Mouse (Mus musculus) intestine, embryonic 14.5 days (tissue): Measurements from ENCODE around the gene Gigyf2. TPM values are rescaled to one million over a fixed set of nuclear protein-coding genes. Genes with fewer than 3 reads are reported as not detected.
"Not testable (repeated sequence)": the region's sequence is repeated elsewhere in the genome, so short reads cannot be mapped to it uniquely, and the experiment has no call there.

Source experiments
- ATAC-seq: fragments of 200-750 bp; cut with Nextera tagmentation; replicated peaks from 2 replicates; pipeline ENCODE4 v1.8.0; 2017; ENCODE audit warnings: low read depth, moderate number of reproducible peaks, moderate TSS enrichment, moderate library complexity; ENCODE audit not compliant: low FRiP score, low TSS enrichment
- DNase-seq: peaks from one replicate; pipeline ENCODE4 v3.0.0-alpha.2; 2018; ENCODE audit warnings: low spot score
- H3K27ac ChIP-seq: fragments of 300-500 bp; sonication (generic); 2 replicates; pipeline ENCODE4 v1.5.1; 2014; ENCODE audit warnings: low read depth, mild to moderate bottlenecking, control low read depth
- H3K27me3 ChIP-seq: fragments of 300-500 bp; sonication (generic); replicated peaks from 2 replicates; pipeline ENCODE4 v1.6.1; 2014; ENCODE audit warnings: low read length, control low read depth; ENCODE audit not compliant: control insufficient read depth, insufficient read depth
- H3K36me3 ChIP-seq: fragments of 300-500 bp; sonication (generic); 2 replicates; pipeline ENCODE4 v1.6.1; 2014; ENCODE audit warnings: low read length, control low read depth; ENCODE audit not compliant: control insufficient read depth, insufficient read depth
- H3K4me1 ChIP-seq: fragments of 300-500 bp; sonication (generic); replicated peaks from 2 replicates; pipeline ENCODE4 v1.6.1; 2014; ENCODE audit warnings: low read length, control low read depth, mixed read lengths; ENCODE audit not compliant: control insufficient read depth, insufficient read depth
- H3K4me2 ChIP-seq: fragments of 300-500 bp; sonication (generic); 2 replicates; pipeline ENCODE4 v1.6.1; 2014; ENCODE audit warnings: low read length
- H3K4me3 ChIP-seq: fragments of 300-500 bp; sonication (generic); 2 replicates; pipeline ENCODE4 v1.5.1; 2014; ENCODE audit warnings: low read depth, low read length, control low read depth, mixed read lengths
- H3K9ac ChIP-seq: fragments of 300-500 bp; sonication (generic); 2 replicates; pipeline ENCODE4 v1.6.1; 2014; ENCODE audit warnings: mild to moderate bottlenecking, low read length
- H3K9me3 ChIP-seq: fragments of 300-500 bp; sonication (generic); 2 replicates; pipeline ENCODE4 v1.6.1; 2016; ENCODE audit warnings: low read length, control low read depth; ENCODE audit not compliant: control insufficient read depth
- WGBS: fragments of 180-500 bp; shearing (Covaris S2); extraction: QIAGEN DNeasy Blood & Tissue Kit; methylation state at CpG from one replicate; pipeline ENCODE4 v1.1.7; 2014; 5-methylcytosine and 5-hydroxymethylcytosine counted together
- polyA plus RNA-seq: library from polyadenylated mRNA; unstranded; fragments of >200 nt; fragmentation: Nextera tagmentation; extraction: Ambion mirVana; gene quantifications from 2 replicates; pipeline ENCODE4 v1.2.1, GENCODE M21; 2014

Gigyf2 gene
- polyA plus RNA-seq, 1 experiment from 2014 or later: 45.2 TPM

DNA sequence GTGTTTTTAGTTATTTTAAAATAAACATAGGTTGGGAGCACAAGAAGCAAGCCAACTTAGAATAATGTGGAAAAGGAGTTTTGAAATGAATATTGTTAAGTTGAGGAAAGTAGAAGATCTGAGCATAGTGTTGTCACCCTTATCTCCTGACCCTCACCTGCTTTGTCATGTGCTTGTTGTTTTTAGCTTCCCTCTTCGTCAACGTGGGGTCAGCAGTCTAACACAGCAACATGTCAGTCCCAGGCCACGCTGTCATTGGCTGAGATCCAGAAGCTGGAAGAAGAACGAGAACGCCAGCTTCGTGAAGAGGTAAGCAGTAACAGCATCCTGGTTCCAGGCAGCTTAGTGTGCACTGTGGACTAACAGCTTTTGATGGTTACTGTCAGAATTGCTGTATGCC lies 109.8 kb downstream of the Gigyf2 start:
- Histone ChIP-seq H3K4me2 (no peak overlapping the region), H3K9ac (no peak overlapping the region), H3K4me3 (no peak overlapping the region), H3K36me3 (peaks cover 90% of the 10 kb centered on the region), H3K9me3 (no peaks in the 10 kb centered on the region), H3K4me1 (no peaks in the 10 kb centered on the region), H3K27ac (no peak overlapping the region), H3K27me3 (no peaks in the 10 kb centered on the region)
- WGBS: 85% methylated on average over 6 of the region's 6 CpGs
- DNase-seq (no peak), ATAC-seq (no peak)

- Histone ChIP-seq H3K4me1 (no peaks in the 10 kb centered on the region), H3K4me2 (no peak overlapping the region), H3K9ac (no peak overlapping the region), H3K27me3 (no peaks in the 10 kb centered on the region), H3K36me3 (peaks cover 82% of the 10 kb centered on the region), H3K4me3 (no peak overlapping the region), H3K9me3 (no peaks in the 10 kb centered on the region), H3K27ac (no peak overlapping the region)
- 43% methylated on average over 5 of the region's 5 CpGs for WGBS
- DNase-seq: peak; percentile 83
- ATAC-seq: 0 out of 2 replicates have a peak, but pooled peaks have one; percentile 27
Observed at GRCm38 (mm10) chr1:87447183-87448104, 120.6 kb downstream of the Gigyf2 start.

DNA sequence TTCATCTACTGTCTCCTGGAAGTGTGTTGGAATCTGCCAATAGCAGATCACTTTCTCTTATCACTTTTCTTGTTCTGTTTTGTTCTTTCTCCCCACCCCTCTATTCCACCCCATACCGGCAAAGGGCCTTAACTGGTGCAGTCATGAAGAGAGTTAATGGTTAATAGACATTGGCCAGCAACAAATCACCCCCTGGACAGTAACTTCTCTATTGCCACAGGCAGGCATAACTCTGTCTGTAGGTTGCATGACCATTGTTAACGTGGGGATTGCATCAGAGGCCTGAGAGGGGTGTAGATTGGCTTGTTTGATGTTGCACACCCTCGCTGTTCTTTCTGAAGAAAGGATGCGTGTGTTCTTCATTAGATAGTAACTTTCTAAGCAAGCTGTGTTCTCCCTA lies 122.6 kb downstream of the Gigyf2 start:
- Histone ChIP-seq H3K27ac (no peak overlapping the region), H3K4me3 (no peak overlapping the region), H3K9ac (no peak overlapping the region), H3K36me3 (peaks cover 67% of the 10 kb centered on the region), H3K4me2 (no peak overlapping the region), H3K9me3 (no peaks in the 10 kb centered on the region), H3K27me3 (no peaks in the 10 kb centered on the region), H3K4me1 (no peaks in the 10 kb centered on the region)
- no peak for DNase-seq
- no peak for ATAC-seq
- 77% methylated on average over 4 of the region's 4 CpGs for WGBS

- no peaks in the 10 kb centered on the region for H3K4me1 ChIP-seq
- H3K4me2 ChIP-seq: no peak overlapping the region
- no peak for ATAC-seq
- WGBS: 95% methylated on average over 1 of the region's 1 CpGs
- H3K27ac ChIP-seq: no peak overlapping the region
- no peak overlapping the region for H3K9ac ChIP-seq
- no peaks in the 10 kb centered on the region for H3K9me3 ChIP-seq
- H3K27me3 ChIP-seq: no peaks in the 10 kb centered on the region
- peaks cover 5% of the 10 kb centered on the region; the same call in 1 of the 2 replicates for H3K36me3 ChIP-seq
- H3K4me3 ChIP-seq: no peak overlapping the region
- no peak for DNase-seq
Observed at GRCm38 (mm10) chr1:87456425-87456824, 129.6 kb downstream of the Gigyf2 start.

DNA sequence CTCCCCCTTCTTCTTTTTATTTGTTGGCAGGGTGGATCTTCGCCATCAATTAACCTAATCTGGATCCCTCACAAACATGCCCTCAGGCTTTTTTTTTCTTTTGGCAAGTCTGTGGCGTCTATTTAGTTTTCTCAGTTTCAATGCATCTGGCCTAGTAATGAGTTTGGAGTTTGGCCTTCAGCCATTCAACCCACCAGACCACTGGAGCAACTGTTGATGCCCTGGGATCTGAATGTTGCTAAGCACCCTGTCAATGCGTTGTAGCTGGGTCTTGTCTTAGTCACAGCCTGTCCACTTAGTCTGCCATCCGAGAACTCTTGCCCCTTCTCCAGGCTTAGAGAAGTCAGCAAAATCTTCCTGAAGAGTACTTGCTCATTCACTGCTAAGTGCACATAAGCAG lies 131.2 kb downstream of the Gigyf2 start:
- Histone ChIP-seq H3K9me3 (no peaks in the 10 kb centered on the region), H3K4me1 (no peaks in the 10 kb centered on the region), H3K27ac (no peak overlapping the region), H3K9ac (no peak overlapping the region), H3K27me3 (no peaks in the 10 kb centered on the region), H3K4me2 (no peak overlapping the region), H3K4me3 (no peak overlapping the region), H3K36me3 (no peaks in the 10 kb centered on the region)
- DNase-seq (no peak), ATAC-seq (no peak)
- WGBS: 88% methylated on average over 4 of the region's 4 CpGs

DNA sequence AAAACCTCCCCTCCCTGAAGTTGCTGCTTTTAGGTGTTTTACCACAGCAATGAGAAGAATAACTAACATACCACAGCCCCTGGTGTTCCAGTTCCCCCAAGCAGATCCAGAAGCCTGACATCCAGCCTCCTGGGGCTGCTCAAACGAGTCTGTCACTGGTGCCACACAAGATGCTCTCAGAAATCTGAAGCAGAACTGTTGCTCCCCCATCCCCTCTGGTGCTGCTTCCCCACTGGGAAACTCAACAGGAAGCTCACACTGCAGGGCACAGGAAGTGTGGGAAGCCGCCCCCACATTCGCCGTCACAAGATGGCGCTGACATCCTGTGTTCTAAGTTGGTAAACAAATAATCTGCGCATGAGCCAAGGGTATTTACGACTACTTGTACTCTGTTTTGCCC lies 133.1 kb downstream of the Gigyf2 start:
- H3K9me3 ChIP-seq, H3K4me3 ChIP-seq, DNase-seq, H3K27me3 ChIP-seq, H3K4me1 ChIP-seq, ATAC-seq, H3K36me3 ChIP-seq, H3K27ac ChIP-seq, H3K4me2 ChIP-seq, H3K9ac ChIP-seq: not testable (repeated sequence)
- 89% methylated on average over 5 of the region's 7 CpGs for WGBS

- ATAC-seq (no peak), DNase-seq (no peak)
- H3K9me3 ChIP-seq: no peaks in the 10 kb centered on the region
- H3K36me3 ChIP-seq: no peaks in the 10 kb centered on the region
- H3K4me2 ChIP-seq: no peak overlapping the region
- WGBS: 65% methylated on average over 9 of the region's 9 CpGs
- no peak overlapping the region for H3K4me3 ChIP-seq
- H3K4me1 ChIP-seq: no peaks in the 10 kb centered on the region
- no peaks in the 10 kb centered on the region for H3K27me3 ChIP-seq
- no peak overlapping the region for H3K27ac ChIP-seq
- no peak overlapping the region for H3K9ac ChIP-seq
Observed at GRCm38 (mm10) chr1:87467469-87467868, 140.7 kb downstream of the Gigyf2 start.

GRCm38 (mm10) chr1:87468321-87468720 lies 141.5 kb downstream of the Gigyf2 start:
- Histone ChIP-seq H3K4me2 (no peak overlapping the region), H3K4me1 (no peaks in the 10 kb centered on the region), H3K27ac (no peak overlapping the region), H3K36me3 (no peaks in the 10 kb centered on the region), H3K27me3 (no peaks in the 10 kb centered on the region), H3K9me3 (no peaks in the 10 kb centered on the region), H3K4me3 (no peak overlapping the region), H3K9ac (no peak overlapping the region)
- ATAC-seq: no peak
- no peak for DNase-seq
- 72% methylated on average over 6 of the region's 6 CpGs for WGBS

DNA sequence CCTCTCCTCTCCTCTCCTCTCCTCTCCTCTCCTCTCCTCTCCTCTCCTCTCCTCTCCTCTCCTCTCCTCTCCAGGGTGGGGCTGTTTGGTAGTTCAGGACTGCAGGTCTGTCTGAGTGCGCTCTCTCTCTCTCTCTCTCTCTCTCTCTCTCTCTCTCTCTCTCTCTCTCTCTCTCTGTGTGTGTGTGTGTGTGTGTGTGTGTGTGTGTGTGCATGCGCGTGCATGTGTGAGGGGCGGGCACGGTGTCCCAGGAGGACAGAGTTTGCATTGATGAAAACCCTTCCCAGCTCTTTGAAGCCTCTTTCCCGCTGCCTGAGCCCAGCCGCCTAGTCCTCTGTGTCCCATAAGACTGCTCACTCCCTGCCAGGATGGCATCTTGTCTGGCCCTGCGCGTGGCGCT lies 143.2 kb downstream of the Gigyf2 start, which contains the start of gene Snorc:
Gene Snorc, plus strand, starts transcription at position 301 of the 400 bp plus-strand sequence.
- not testable (repeated sequence) for DNase-seq, H3K4me3 ChIP-seq, H3K4me1 ChIP-seq, H3K4me2 ChIP-seq, H3K27ac ChIP-seq, H3K36me3 ChIP-seq, H3K9ac ChIP-seq, H3K9me3 ChIP-seq, ATAC-seq, H3K27me3 ChIP-seq
- WGBS: 50% methylated on average over 8 of the region's 10 CpGs
